14 mouse cellular contexts compared by ENCODE assay signal in the genomic region with DNA sequence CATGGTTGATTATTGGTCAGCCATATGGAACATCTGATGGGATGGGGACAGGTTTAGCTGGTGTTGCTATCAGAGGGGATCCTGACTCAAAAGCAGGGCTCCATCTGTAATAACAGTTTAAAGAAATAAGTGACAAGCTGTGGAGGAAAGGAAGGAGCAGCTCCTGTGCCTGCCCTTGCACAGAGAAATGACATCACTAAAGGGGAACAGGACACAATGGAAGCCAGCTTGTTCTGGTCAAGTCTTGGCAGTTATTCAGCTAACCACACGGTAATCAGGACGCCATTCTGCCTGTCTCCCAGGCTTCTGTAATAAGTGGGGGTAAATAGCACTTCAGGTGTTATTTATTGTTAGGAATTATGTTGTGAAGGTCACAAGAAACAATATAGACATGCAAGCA.
A peak's percentile ranks its signal among the peaks of the same experiment; 100 is the strongest.
DNase-seq lines count a peak whose midpoint lies in the region; ATAC-seq and TF ChIP-seq lines count a peak whose summit lies in the region.
"Had no signal": no experiment of that assay in that cellular context is flagged by ENCODE, and none has a peak within 500 bp of the region (broad histone marks: within the 10 kb centered on the region; RNA-seq: fewer than 3 reads in every experiment).

No protein-coding gene starts in this region.

- ATAC-seq in forebrain, embryonic 14.5 days = peak; percentile 52; the same call in 1 of the 2 replicates
- ATAC-seq in forebrain, postnatal 0 days = no peak
- ATAC-seq: activated CD4-positive, CD25-positive, alpha-beta regulatory T cell, adult 4 months; CD4-positive, CD25-positive, alpha-beta regulatory T cell, adult 4 months had no signal

- no peak overlapping the region for H3K4me3 ChIP-seq in forebrain, embryonic 14.5 days (ENCODE audit: low read depth, low read length)
- H3K4me3 ChIP-seq in forebrain, postnatal 0 days (ENCODE audit: low read depth, low read length) = no peak overlapping the region
- H3K4me3 ChIP-seq in layer of hippocampus, adult 2 months = no peak overlapping the region
- H3K4me3 ChIP-seq: embryonic facial prominence, embryonic 10.5 days; embryonic facial prominence, embryonic 12.5 days had no signal

- peak; percentile 42 to 57 for DNase-seq in cerebellum, postnatal 10 days
- DNase-seq in cerebellum, adult 11-12 months = no peak
- DNase-seq in forebrain, embryonic 14.5 days (ENCODE audit: low spot score) = peak; percentile 22
- DNase-seq in forebrain, postnatal 0 days = no peak
- no peak for DNase-seq in layer of hippocampus, adult 2 months (ENCODE audit: low spot score in 2 of 2)
- DNase-seq in layer of hippocampus, adult 11-12 months (ENCODE audit: low spot score) = no peak
- DNase-seq in urinary bladder, postnatal 4 days (ENCODE audit: low spot score in 2 of 2) = no peak
- DNase-seq: B cell, adult 2 months had no signal

- WGBS in forebrain, embryonic 14.5 days = 25% methylated on average over 2 of the region's 2 CpGs
- 26% methylated on average over 2 of the region's 2 CpGs for WGBS in forebrain, postnatal 0 days

- no peaks in the 10 kb centered on the region for H3K36me3 ChIP-seq in forebrain, embryonic 14.5 days (ENCODE audit: control insufficient read depth, insufficient read depth, low read length)
- H3K36me3 ChIP-seq in forebrain, postnatal 0 days (ENCODE audit: insufficient read depth) = no peaks in the 10 kb centered on the region
- H3K36me3 ChIP-seq: embryonic facial prominence, embryonic 10.5 days; embryonic facial prominence, embryonic 12.5 days; G1E had no signal

- no peak for TF ChIP-seq CTCF in forebrain, postnatal 0 days (IDR thresholded peaks at IDR 0.05; ENCODE audit: low read depth)
- no peak for TF ChIP-seq CTCF in layer of hippocampus, adult 2 months (conservative IDR thresholded peaks at IDR 0.05)

- H3K4me1 ChIP-seq in forebrain, embryonic 14.5 days (ENCODE audit: control insufficient read depth, insufficient read depth, low read length) = 0 out of 2 replicates have a peak, but pooled peaks cover 3% of the 10 kb centered on the region
- H3K4me1 ChIP-seq in forebrain, postnatal 0 days (ENCODE audit: insufficient read depth) = no peaks in the 10 kb centered on the region
- H3K4me1 ChIP-seq: embryonic facial prominence, embryonic 10.5 days; embryonic facial prominence, embryonic 12.5 days had no signal

- H3K9me3 ChIP-seq in forebrain, embryonic 14.5 days (replicated peaks; ENCODE audit: control insufficient read depth, low read length) = no peaks in the 10 kb centered on the region
- H3K9me3 ChIP-seq in forebrain, postnatal 0 days (ENCODE audit: low read length) = no peaks in the 10 kb centered on the region
- H3K9me3 ChIP-seq: embryonic facial prominence, embryonic 10.5 days; embryonic facial prominence, embryonic 12.5 days; G1E had no signal

- H3K27ac ChIP-seq in forebrain, embryonic 14.5 days (ENCODE audit: low read depth, low read length) = no peak overlapping the region
- H3K27ac ChIP-seq in forebrain, postnatal 0 days (ENCODE audit: low read depth, low read length) = no peak overlapping the region
- peak overlapping the region; percentile 15; the same call in 1 of the 2 replicates for H3K27ac ChIP-seq in layer of hippocampus, adult 2 months
- H3K27ac ChIP-seq: embryonic facial prominence, embryonic 10.5 days; embryonic facial prominence, embryonic 12.5 days had no signal

- H3K4me2 ChIP-seq in forebrain, embryonic 14.5 days (ENCODE audit: low read length) = no peak overlapping the region
- H3K4me2 ChIP-seq in forebrain, postnatal 0 days (ENCODE audit: low read depth) = no peak overlapping the region
- H3K4me2 ChIP-seq: embryonic facial prominence, embryonic 12.5 days had no signal

- no peaks in the 10 kb centered on the region for H3K27me3 ChIP-seq in forebrain, embryonic 14.5 days (replicated peaks; ENCODE audit: control insufficient read depth, insufficient read depth, low read length)
- H3K27me3 ChIP-seq in forebrain, postnatal 0 days (ENCODE audit: insufficient read depth, low read length) = no peaks in the 10 kb centered on the region
- H3K27me3 ChIP-seq: CH12.LX; embryonic facial prominence, embryonic 12.5 days had no signal

- H3K9ac ChIP-seq in forebrain, embryonic 14.5 days (ENCODE audit: low read length) = no peak overlapping the region
- no peak overlapping the region for H3K9ac ChIP-seq in forebrain, postnatal 0 days
- H3K9ac ChIP-seq: embryonic facial prominence, embryonic 12.5 days had no signal

Comparison
In these comparisons a context has a peak if more than half of its experiments do, and no peak if none do; other contexts are left out.
1. DNase-seq: peak in cerebellum, postnatal 10 days (2 of 2) and forebrain, embryonic 14.5 days (single experiment); none in cerebellum, adult 11-12 months (single experiment), forebrain, postnatal 0 days (single experiment), layer of hippocampus, adult 2 months (0 of 2), layer of hippocampus, adult 11-12 months (single experiment) and urinary bladder, postnatal 4 days (0 of 2).